Mouse (Mus musculus) embryonic facial prominence, embryonic 10.5 days (tissue): ENCODE measurements around the gene Rabl3. TPM values are rescaled to one million over a fixed set of nuclear protein-coding genes. Genes with fewer than 3 reads are reported as not detected.

ENCODE experiments used
- DNase-seq: peaks from one replicate; pipeline ENCODE4 v3.0.0-alpha.2; 2017; ENCODE audit warnings: low spot score
- H3K27ac ChIP-seq: fragments of 300-500 bp; sonication (generic); replicated peaks from 2 replicates; pipeline ENCODE4 v1.5.1; 2016; ENCODE audit warnings: mild to moderate bottlenecking
- H3K27me3 ChIP-seq: fragments of 300-500 bp; sonication (generic); replicated peaks from 2 replicates; pipeline ENCODE4 v1.6.1; 2016; ENCODE audit warnings: low read depth, mild to moderate bottlenecking; ENCODE audit not compliant: poor library complexity, severe bottlenecking
- H3K36me3 ChIP-seq: fragments of 300-500 bp; sonication (generic); replicated peaks from 2 replicates; pipeline ENCODE4 v1.6.1; 2016; ENCODE audit warnings: mild to moderate bottlenecking, moderate library complexity
- H3K4me1 ChIP-seq: fragments of 300-500 bp; sonication (generic); 2 replicates; pipeline ENCODE4 v1.6.1; 2016
- H3K4me3 ChIP-seq: fragments of 300-500 bp; sonication (generic); 2 replicates; pipeline ENCODE4 v1.5.1; 2016; ENCODE audit warnings: mild to moderate bottlenecking, moderate library complexity
- H3K9me3 ChIP-seq: fragments of 300-500 bp; sonication (generic); 2 replicates; pipeline ENCODE4 v1.6.1; 2016; ENCODE audit warnings: mild to moderate bottlenecking
- WGBS: fragments of 180-500 bp; shearing (Covaris S2); methylation state at CpG from one replicate; pipeline ENCODE4 v1.1.7; 2016; 5-methylcytosine and 5-hydroxymethylcytosine counted together
- polyA plus RNA-seq: library from polyadenylated mRNA; unstranded; fragments of >200 nt; fragmentation: Nextera tagmentation; extraction: Ambion mirVana; gene quantifications from 2 replicates; pipeline ENCODE4 v1.2.1, GENCODE M21; 2016

The Rabl3 gene
- polyA plus RNA-seq = 34.5 and 36.2 TPM in 2 replicates

DNA sequence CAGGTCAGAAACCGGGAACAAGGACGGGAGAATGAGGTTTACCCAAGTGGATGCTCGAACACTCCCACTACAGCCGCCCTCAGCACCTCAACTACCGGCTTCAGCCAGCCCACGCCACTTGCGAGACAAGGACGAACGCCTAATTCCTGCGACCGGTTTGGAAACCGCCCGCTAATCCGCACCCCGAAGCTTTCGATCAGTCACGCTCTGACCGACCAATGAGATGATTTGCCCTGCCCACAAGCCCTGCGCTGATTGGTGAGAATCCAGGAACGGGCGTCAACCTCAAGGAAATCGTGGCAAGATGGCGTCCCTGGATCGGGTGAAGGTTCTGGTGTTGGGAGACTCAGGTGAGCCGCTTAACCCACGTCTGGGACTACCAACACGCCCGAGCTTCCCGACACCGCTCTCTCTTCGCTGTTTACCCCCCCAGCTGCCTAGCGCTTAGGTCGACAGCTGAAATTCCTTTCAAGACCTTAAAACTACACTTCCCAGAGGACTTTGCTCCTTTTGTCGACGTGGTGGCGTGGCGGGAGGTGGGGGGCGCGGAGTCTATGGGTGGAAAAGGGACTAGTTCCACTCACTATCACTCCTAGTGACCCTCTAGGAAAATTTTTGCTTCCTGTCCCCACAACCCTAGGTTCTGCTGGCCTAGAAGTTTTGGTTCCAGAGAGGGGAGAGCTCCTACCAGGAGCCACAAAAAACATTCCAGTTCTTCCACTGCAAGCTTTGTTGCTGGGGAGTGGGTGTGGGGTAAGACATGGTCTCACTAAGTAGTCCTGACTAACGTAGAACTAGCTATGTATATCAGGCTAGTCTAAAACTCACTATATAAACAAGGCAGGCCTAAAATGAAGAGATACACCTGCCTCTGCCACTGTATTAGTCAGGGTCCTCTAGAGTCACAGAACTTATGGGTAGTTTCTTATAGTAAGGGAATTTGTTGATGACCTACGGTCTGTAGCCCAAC, at the start of gene Rabl3, which contains the start of gene Gtf2e1:
Rabl3 (plus strand) TSS at position 275 of the 970 bp plus-strand sequence.
Gtf2e1 (minus strand) TSS at position 179 of the 970 bp plus-strand sequence.
- DNase-seq = peak; percentile 96
- H3K27ac ChIP-seq = peak within 1 kb of the TSS; percentile 99
- 2% methylated on average over 41 of the region's 41 CpGs for WGBS

DNA sequence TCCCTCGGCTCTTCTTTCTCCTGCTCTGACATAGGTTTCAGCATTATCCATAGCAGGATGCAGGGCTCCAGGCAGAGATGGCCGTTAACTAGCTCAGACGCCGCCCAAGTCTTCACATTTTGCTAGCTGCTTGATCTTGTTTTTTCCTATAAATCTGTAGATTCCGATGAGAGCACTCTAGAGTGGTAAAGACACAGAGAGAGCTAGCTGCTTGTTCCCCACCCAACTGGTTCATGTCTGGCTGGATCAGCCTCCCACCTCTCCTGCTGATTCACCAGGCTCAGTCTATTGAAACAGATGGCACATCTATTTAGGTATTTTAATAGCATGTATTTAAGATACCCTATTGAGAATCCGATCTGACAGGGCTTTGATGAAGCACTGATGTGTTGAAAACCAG, 44.7 kb upstream of the Rabl3 start:
- no peak overlapping the region for H3K4me3 ChIP-seq
- no peak for DNase-seq
- no peaks in the 10 kb centered on the region for H3K36me3 ChIP-seq
- 86% methylated on average over 6 of the region's 6 CpGs for WGBS
- no peaks in the 10 kb centered on the region for H3K27me3 ChIP-seq
- no peaks in the 10 kb centered on the region for H3K9me3 ChIP-seq
- H3K27ac ChIP-seq = no peak overlapping the region
- no peaks in the 10 kb centered on the region for H3K4me1 ChIP-seq

More for the DNA sequence above, at the start of gene Rabl3, which contains the start of gene Gtf2e1:
- Histone ChIP-seq H3K4me1 (peaks cover 19% of the 10 kb centered on the region), H3K27me3 (no peaks in the 10 kb centered on the region), H3K4me3 (peak within 1 kb of the TSS; percentile 93), H3K9me3 (no peaks in the 10 kb centered on the region), H3K36me3 (peaks cover 32% of the 10 kb centered on the region)

DNA sequence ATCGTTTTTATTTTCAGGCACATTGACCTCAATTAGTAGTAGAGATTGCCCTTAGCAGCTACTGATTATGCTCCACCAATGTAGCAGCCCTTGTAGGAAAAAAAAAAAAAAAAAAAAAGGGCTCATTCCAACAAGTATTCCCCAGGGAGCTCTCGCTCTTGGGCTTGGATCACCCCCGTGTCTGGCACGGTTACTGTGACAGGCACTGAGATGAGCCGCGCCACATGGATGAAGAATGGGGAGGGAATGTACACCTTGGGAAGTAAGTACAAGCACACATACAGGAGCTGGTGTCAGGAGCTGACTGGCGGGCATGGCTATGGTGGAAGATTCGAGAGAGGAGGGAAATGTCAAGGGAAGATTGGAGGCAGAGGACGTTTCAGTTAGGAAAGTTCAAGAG, 41.1 kb upstream of the Rabl3 start:
- no peaks in the 10 kb centered on the region for H3K27me3 ChIP-seq
- DNase-seq = no peak
- no peak overlapping the region for H3K27ac ChIP-seq
- 85% methylated on average over 9 of the region's 9 CpGs for WGBS
- no peaks in the 10 kb centered on the region for H3K4me1 ChIP-seq
- no peaks in the 10 kb centered on the region for H3K36me3 ChIP-seq
- no peak overlapping the region for H3K4me3 ChIP-seq
- no peaks in the 10 kb centered on the region for H3K9me3 ChIP-seq

DNA sequence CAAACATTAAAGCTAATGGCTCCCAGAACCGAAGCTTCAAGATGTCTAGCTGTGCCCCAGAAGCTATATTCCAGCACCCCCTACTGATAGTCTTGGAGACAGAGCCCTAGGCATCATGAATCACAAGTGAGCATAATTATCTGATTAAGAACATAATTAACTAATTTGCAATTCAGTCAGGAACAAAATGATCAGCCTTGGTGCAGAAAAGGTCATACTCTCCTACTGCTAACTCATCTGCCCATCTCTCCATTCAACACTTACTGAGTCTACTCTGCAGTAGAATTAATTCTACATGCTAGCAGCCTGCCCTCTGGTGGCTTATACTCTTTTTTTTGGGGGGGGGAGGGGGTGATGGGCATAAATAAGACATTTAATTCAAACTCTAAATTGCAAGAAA, 35.2 kb upstream of the Rabl3 start:
- WGBS = 63% methylated on average over 1 of the region's 1 CpGs
- no peak for DNase-seq
- Histone ChIP-seq H3K36me3 (peaks cover 5% of the 10 kb centered on the region), H3K9me3 (no peaks in the 10 kb centered on the region), H3K4me1 (no peaks in the 10 kb centered on the region), H3K4me3 (no peak overlapping the region), H3K27me3 (no peaks in the 10 kb centered on the region), H3K27ac (no peak overlapping the region)

DNA sequence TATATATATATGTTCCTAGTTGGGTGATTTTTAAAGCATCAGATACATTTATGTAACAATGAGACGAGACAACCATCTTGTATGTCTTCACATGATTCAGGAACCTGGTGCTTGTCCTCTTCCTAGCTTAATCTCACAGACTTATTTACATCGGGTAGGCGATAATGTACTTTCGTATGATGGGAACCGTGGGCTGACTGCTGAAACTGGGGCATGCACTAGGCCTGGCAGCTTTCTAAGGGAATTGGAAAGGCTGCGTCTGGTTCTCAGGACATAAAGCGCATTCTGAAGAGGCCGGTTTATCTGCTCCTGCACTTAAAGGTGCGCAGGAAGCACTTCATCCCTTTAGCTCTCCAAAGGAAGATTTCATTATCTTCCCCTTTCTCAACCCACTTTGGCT, 32.9 kb upstream of the Rabl3 start:
- Histone ChIP-seq H3K36me3 (peaks cover 24% of the 10 kb centered on the region), H3K27me3 (no peaks in the 10 kb centered on the region), H3K9me3 (no peaks in the 10 kb centered on the region), H3K27ac (no peak overlapping the region), H3K4me3 (no peak overlapping the region), H3K4me1 (no peaks in the 10 kb centered on the region)
- WGBS = 95% methylated on average over 9 of the region's 9 CpGs
- no peak for DNase-seq

DNA sequence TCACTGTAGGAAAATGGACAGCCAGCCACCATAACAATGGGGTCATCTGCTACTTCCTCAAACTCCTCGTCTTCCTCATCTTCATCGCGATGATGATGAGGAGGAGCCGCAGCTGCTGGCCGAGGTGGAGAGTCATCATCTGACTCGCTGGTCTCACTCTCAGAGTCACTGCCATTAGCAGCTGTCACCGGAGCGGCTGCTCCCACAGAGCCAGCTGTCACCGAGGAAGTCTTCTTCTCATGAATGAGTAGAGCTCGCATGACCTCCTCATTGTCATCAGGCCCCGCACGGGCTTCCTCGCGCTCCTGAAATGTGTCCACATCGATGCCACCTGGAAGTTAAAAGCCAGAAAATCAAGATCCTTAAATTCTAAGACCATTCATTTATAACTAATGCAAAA, 28.2 kb upstream of the Rabl3 start:
- WGBS = 96% methylated on average over 15 of the region's 15 CpGs
- Histone ChIP-seq H3K9me3 (no peaks in the 10 kb centered on the region), H3K4me1 (no peaks in the 10 kb centered on the region), H3K27me3 (no peaks in the 10 kb centered on the region), H3K27ac (no peak overlapping the region), H3K4me3 (no peak overlapping the region), H3K36me3 (peaks cover 66% of the 10 kb centered on the region)
- DNase-seq = no peak

DNA sequence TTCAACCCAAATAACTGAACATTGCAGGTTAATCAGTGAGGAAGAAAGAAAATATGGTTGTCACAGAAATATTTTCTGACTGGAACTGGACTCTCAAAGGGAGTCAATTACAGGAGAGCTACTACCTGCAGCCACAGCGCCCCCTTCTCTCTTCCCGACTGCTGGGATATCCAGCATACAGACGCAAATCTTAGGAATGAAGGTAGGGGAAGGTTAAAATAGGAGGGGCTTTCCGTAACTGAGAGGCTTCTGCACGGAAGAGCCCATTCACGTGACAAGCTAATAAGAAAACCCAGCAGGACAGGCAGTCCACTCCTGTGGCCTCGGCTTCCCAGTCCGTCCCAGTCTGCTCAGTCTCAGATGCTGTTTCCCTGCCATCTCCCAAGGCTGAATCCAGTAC, 25.0 kb upstream of the Rabl3 start:
- H3K9me3 ChIP-seq = no peaks in the 10 kb centered on the region
- no peak overlapping the region for H3K4me3 ChIP-seq
- 84% methylated on average over 8 of the region's 8 CpGs for WGBS
- peaks cover 85% of the 10 kb centered on the region for H3K36me3 ChIP-seq
- no peaks in the 10 kb centered on the region for H3K27me3 ChIP-seq
- DNase-seq = no peak
- H3K4me1 ChIP-seq = no peaks in the 10 kb centered on the region
- H3K27ac ChIP-seq = no peak overlapping the region

DNA sequence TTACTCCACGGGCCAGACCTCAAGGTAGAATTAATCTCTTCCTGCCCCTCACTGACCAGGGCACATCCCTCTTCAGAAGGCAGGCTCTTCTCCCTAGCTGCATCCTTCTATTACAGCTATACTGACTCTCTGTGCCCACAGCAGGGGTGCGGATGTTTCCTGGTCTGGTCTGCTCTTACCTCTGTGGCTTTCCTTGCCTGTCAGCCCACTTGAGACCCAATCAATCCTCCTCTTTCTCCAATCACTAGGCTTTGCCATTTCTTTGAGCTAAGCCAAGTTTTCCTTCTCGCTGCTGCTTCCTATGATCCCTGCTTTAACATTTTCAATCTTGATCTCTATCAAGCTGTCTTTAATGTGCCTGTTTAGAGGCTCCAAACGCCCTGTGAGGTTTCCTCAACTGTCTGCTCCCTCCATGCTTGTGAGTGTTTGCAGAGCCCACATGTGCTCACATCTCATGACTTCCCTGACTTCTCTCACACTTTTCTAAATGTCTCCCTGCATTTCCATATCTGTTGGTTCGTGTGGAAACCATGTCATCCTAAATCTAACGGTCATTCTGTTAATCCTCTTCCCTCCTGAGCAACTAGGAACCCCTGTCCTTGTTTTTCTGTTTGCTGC, 23.2 kb upstream of the Rabl3 start:
- H3K27ac ChIP-seq = no peak overlapping the region
- no peak overlapping the region for H3K4me3 ChIP-seq
- peaks cover 87% of the 10 kb centered on the region for H3K36me3 ChIP-seq
- no peaks in the 10 kb centered on the region for H3K9me3 ChIP-seq
- H3K27me3 ChIP-seq = no peaks in the 10 kb centered on the region
- DNase-seq = no peak
- WGBS = 91% methylated on average over 6 of the region's 6 CpGs
- H3K4me1 ChIP-seq = no peaks in the 10 kb centered on the region

DNA sequence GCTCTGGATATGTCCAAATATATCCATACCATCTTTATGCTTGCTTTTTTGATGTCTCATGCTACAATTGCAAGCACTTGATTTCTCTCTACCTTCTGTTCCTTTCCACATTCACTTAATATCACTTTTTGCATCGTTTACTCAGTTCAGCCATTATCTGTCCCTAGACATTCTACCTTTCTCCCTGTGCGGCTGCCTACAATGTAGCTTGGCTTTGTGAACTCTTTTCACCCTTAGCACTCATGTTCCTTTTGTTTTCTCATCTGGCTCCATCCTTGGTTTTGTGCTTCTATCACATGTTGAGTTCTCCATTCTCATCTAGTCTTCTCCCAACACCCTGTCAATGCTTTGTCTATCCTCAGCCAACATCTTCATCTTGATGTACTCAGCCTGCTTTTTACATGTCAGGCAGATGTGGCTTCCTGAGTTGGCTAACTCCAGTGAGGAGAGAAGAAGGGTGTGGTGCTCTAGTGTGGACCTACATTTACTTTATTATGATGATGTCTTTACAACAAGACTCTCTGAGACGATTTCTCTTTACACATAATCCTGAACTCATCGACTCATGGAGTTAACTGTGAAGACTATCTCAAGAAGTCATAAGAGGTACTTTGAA, 22.0 kb upstream of the Rabl3 start:
- peaks cover 87% of the 10 kb centered on the region for H3K36me3 ChIP-seq
- no peaks in the 10 kb centered on the region for H3K9me3 ChIP-seq
- no peak for DNase-seq
- 94% methylated on average over 4 of the region's 4 CpGs for WGBS
- no peak overlapping the region for H3K4me3 ChIP-seq
- no peaks in the 10 kb centered on the region for H3K4me1 ChIP-seq
- no peaks in the 10 kb centered on the region for H3K27me3 ChIP-seq
- H3K27ac ChIP-seq = no peak overlapping the region

DNA sequence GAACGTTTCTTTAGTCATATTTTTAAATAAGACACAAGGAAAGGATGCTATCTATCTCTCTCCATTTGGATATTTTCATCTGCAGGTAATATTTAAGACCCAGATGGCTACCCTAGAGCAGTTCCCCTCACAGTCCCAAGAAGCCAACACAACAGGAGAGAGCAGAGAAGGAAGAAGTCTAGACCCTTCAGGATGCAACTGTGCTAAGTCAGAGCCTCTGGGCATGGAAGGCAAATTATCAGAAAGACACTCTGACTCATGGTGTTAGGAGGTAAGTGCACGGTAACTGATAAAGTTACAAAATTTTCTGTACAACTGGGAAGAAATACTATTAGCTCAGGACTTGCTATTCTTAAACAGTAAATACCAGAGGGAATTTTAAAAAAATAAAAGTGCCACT, 21.0 kb upstream of the Rabl3 start:
- 88% methylated on average over 2 of the region's 2 CpGs for WGBS
- DNase-seq = no peak
- H3K27me3 ChIP-seq = no peaks in the 10 kb centered on the region
- H3K9me3 ChIP-seq = peaks cover 4% of the 10 kb centered on the region
- peaks cover 88% of the 10 kb centered on the region for H3K36me3 ChIP-seq
- no peak overlapping the region for H3K27ac ChIP-seq
- no peak overlapping the region for H3K4me3 ChIP-seq
- H3K4me1 ChIP-seq = no peaks in the 10 kb centered on the region

DNA sequence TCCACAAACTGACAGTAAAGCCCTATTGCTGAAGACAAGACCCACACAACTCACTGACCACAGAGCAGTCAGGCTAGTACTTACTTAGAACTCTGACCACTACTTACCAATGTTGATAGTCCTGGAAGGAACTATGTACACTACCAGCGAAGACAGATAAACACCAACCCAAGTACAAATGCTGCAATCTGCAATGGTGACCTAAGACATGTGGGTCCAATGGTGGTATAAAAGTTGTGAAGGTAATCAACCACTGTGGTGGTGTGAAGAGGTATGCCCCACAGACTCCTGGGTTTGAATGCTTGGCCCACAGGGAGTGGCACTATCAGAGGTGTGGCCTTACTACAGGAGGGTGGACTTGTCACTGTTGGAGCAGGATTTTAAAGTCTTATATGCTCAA, 20.0 kb upstream of the Rabl3 start:
- peaks cover 7% of the 10 kb centered on the region for H3K9me3 ChIP-seq
- no peaks in the 10 kb centered on the region for H3K27me3 ChIP-seq
- WGBS = 90% methylated on average over 1 of the region's 1 CpGs
- H3K4me1 ChIP-seq = no peaks in the 10 kb centered on the region
- no peak overlapping the region for H3K27ac ChIP-seq
- DNase-seq = no peak
- peaks cover 91% of the 10 kb centered on the region for H3K36me3 ChIP-seq
- H3K4me3 ChIP-seq = no peak overlapping the region

DNA sequence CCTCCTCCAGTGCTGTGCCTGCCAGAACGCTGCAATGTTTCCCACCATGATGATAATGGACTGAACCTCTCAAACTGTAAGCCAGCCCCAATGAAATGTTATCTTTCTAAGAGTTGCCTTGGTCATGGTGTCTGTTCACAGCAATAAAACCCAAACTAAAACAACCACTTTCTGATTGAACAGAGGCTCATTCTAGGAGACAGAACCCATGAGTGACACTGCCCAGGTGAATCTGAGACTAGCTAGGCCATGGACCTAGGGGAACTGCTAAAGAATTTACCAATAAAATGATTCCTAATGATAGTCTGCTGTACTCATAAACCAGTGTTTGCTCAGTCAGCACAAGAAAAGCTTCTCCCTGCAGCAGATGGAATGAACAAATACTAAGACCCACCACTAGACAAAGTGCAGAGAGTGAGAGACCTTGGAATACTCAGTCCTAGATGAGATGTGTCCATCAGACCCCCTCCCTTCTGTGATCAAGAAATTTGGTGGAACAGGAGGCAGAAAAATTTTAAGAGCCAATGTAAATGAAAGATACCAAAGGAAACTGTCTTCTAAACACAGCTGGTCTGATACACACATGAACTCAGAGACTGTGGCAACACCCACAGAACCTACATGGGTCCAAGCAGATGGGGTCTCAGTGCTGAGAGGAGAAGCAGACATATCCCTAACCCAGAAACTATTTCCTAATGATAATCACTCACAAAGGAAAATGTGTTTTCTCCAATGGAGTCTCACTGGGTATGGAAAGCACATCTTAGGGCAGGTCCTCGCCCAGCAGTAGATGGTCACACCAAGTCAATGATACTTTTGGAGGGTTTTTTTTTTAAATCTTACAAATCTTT, 19.3 kb upstream of the Rabl3 start:
- Histone ChIP-seq H3K27ac (no peak overlapping the region), H3K4me3 (no peak overlapping the region), H3K9me3 (peaks cover 7% of the 10 kb centered on the region), H3K27me3 (no peaks in the 10 kb centered on the region), H3K4me1 (no peaks in the 10 kb centered on the region), H3K36me3 (peaks cover 91% of the 10 kb centered on the region)
- WGBS = 93% methylated on average over 2 of the region's 2 CpGs
- no peak for DNase-seq
